Mouse (Mus musculus) heart, adult 9 months (tissue): ENCODE measurements around the gene Hao1.

Source experiments
- DNase-seq, 2 experiments: peaks; one replicate each; pipeline ENCODE4 v3.0.0; 2022; ENCODE audit warnings: low spot score in 2 of 2

Hao1 gene

GRCm38 (mm10) chr2:134554221-134554727, at the start of gene Hao1:
Gene Hao1, minus strand, starts transcription at chr2:134554368.
- no peak for DNase-seq

GRCm38 (mm10) chr2:134591081-134591694, 37.0 kb upstream of the Hao1 start:
- no peak for DNase-seq

GRCm38 (mm10) chr2:134585243-134585642, 31.1 kb upstream of the Hao1 start:
- no peak for DNase-seq

GRCm38 (mm10) chr2:134559422-134559821, 5.3 kb upstream of the Hao1 start:
- no peak for DNase-seq

- no peak for DNase-seq
These were observed 1.8 kb downstream of the Hao1 start for GRCm38 (mm10) chr2:134552358-134552757.

GRCm38 (mm10) chr2:134549770-134550169, 4.4 kb downstream of the Hao1 start:
- DNase-seq = peak in 1 of 2 experiments; percentile 12

GRCm38 (mm10) chr2:134545116-134545515, 9.1 kb downstream of the Hao1 start:
- no peak for DNase-seq

GRCm38 (mm10) chr2:134544321-134545065, 9.7 kb downstream of the Hao1 start:
- DNase-seq = no peak

- DNase-seq = no peak
These were observed 10.7 kb downstream of the Hao1 start for GRCm38 (mm10) chr2:134543501-134543900.

GRCm38 (mm10) chr2:134541019-134541418, 13.1 kb downstream of the Hao1 start:
- DNase-seq = no peak

- DNase-seq = no peak
These were observed 15.7 kb downstream of the Hao1 start for GRCm38 (mm10) chr2:134538451-134538850.

GRCm38 (mm10) chr2:134528122-134528810, 25.9 kb downstream of the Hao1 start:
- DNase-seq = no peak

GRCm38 (mm10) chr2:134527419-134528114, 26.6 kb downstream of the Hao1 start:
- DNase-seq = peak; percentile 6 to 9

GRCm38 (mm10) chr2:134518042-134518441, 36.1 kb downstream of the Hao1 start:
- no peak for DNase-seq

- no peak for DNase-seq
These were observed 54.4 kb downstream of the Hao1 start for GRCm38 (mm10) chr2:134499777-134500176.

GRCm38 (mm10) chr2:134498450-134498849, 55.7 kb downstream of the Hao1 start:
- DNase-seq = no peak

- DNase-seq = no peak
These were observed 65.5 kb downstream of the Hao1 start for GRCm38 (mm10) chr2:134488671-134489070.

GRCm38 (mm10) chr2:134486055-134486834, 67.9 kb downstream of the Hao1 start:
- DNase-seq = no peak

GRCm38 (mm10) chr2:134482683-134483082, 71.5 kb downstream of the Hao1 start:
- DNase-seq = no peak

- peak; percentile 24 to 47 for DNase-seq
These were observed 72.4 kb downstream of the Hao1 start for GRCm38 (mm10) chr2:134481759-134482158.

- DNase-seq = no peak
These were observed 73.0 kb downstream of the Hao1 start for GRCm38 (mm10) chr2:134481174-134481573.
